Mouse (Mus musculus) liver, embryonic 13.5 days (tissue): ENCODE results near the gene Fcrl6. TPM values are rescaled to one million over a fixed set of nuclear protein-coding genes. Genes with fewer than 3 reads are reported as not detected.
A peak's percentile ranks its signal among the peaks of the same experiment; 100 is the strongest.

Experiments used
- ATAC-seq: fragments of 200-750 bp; cut with Nextera tagmentation; 2 replicates; pipeline ENCODE4 v1.8.0; 2017; ENCODE audit warnings: low read depth, mild to moderate bottlenecking, moderate number of reproducible peaks, moderate library complexity
- DNase-seq: peaks from one replicate; pipeline ENCODE4 v3.0.0; 2022
- H3K27ac ChIP-seq: fragments of 300-500 bp; sonication (generic); 2 replicates; pipeline ENCODE4 v1.5.1; 2015; ENCODE audit warnings: moderate library complexity, mild to moderate bottlenecking, inconsistent platforms
- H3K27me3 ChIP-seq: fragments of 300-500 bp; sonication (generic); 2 replicates; pipeline ENCODE4 v1.6.1; 2015; ENCODE audit warnings: mild to moderate bottlenecking, inconsistent platforms
- H3K36me3 ChIP-seq: fragments of 300-500 bp; sonication (generic); 2 replicates; pipeline ENCODE4 v1.6.1; 2015; ENCODE audit warnings: mild to moderate bottlenecking, inconsistent platforms
- H3K4me1 ChIP-seq: fragments of 300-500 bp; sonication (generic); replicated peaks from 2 replicates; pipeline ENCODE4 v1.6.1; 2015; ENCODE audit warnings: inconsistent platforms
- H3K4me2 ChIP-seq: fragments of 300-500 bp; sonication (generic); 2 replicates; pipeline ENCODE4 v1.6.1; 2015; ENCODE audit warnings: inconsistent platforms, mild to moderate bottlenecking, moderate library complexity
- H3K4me3 ChIP-seq: fragments of 300-500 bp; sonication (generic); replicated peaks from 2 replicates; pipeline ENCODE4 v1.5.1; 2015; ENCODE audit warnings: mild to moderate bottlenecking, inconsistent platforms
- H3K9ac ChIP-seq: fragments of 300-500 bp; sonication (generic); 2 replicates; pipeline ENCODE4 v1.6.1; 2015; ENCODE audit warnings: mild to moderate bottlenecking, inconsistent platforms
- H3K9me3 ChIP-seq: fragments of 300-500 bp; sonication (generic); replicated peaks from 2 replicates; pipeline ENCODE4 v1.6.1; 2016; ENCODE audit warnings: inconsistent platforms
- WGBS: fragments of 180-500 bp; shearing (Covaris S2); methylation state at CpG from one replicate; pipeline ENCODE4 v1.1.7; 2015; ENCODE audit not compliant: insufficient replicate concordance; 5-methylcytosine and 5-hydroxymethylcytosine counted together
- polyA plus RNA-seq: library from polyadenylated mRNA; unstranded; fragments of >200 nt; fragmentation: Nextera tagmentation; extraction: Ambion mirVana; gene quantifications from 2 replicates; pipeline ENCODE4 v1.2.1, GENCODE M21; 2015

The Fcrl6 gene
- polyA plus RNA-seq, 1 experiment from 2014 or later = not detected

DNA sequence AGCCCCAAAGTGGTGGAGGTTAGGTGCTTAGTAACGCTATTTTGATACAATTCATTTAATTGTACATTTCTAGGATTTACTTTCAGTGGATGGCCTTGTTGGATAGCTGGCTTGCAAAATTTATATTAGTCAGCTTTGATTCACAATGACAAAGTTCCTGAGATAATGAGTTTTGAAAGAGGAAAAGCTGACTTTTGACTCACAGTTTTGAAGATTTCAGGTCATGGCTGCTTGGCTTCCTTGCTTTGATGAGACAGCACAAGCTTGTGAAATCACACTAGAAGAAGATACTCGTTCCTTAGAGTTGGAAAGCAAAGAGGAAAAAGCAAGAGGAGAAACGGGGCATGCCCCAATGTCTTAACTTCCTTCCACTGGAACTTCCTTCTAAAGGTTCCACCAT, 36.2 kb downstream of the Fcrl6 start:
- Histone ChIP-seq H3K9me3 (no peaks in the 10 kb centered on the region), H3K27me3 (peaks cover 49% of the 10 kb centered on the region), H3K4me2 (no peak overlapping the region), H3K9ac (no peak overlapping the region), H3K4me1 (0 out of 2 replicates have a peak, but pooled peaks cover 7% of the 10 kb centered on the region), H3K36me3 (no peaks in the 10 kb centered on the region), H3K27ac (no peak overlapping the region), H3K4me3 (no peak overlapping the region)
- 31% methylated on average over 3 of the region's 3 CpGs for WGBS
- DNase-seq = no peak
- ATAC-seq = no peak

- no peak overlapping the region for H3K9ac ChIP-seq
- H3K4me1 ChIP-seq = 0 out of 2 replicates have a peak, but pooled peaks cover 7% of the 10 kb centered on the region
- no peaks in the 10 kb centered on the region for H3K36me3 ChIP-seq
- no peak for DNase-seq
- ATAC-seq = no peak
- peak overlapping the region; percentile 53 for H3K4me3 ChIP-seq
- no peaks in the 10 kb centered on the region for H3K9me3 ChIP-seq
- peak overlapping the region; percentile 70 for H3K4me2 ChIP-seq
- 2% methylated on average over 10 of the region's 10 CpGs for WGBS
- H3K27ac ChIP-seq = no peak overlapping the region
- peaks cover 68% of the 10 kb centered on the region for H3K27me3 ChIP-seq
Measured at GRCm38 (mm10) chr1:172563465-172563828, 38.9 kb downstream of the Fcrl6 start.

DNA sequence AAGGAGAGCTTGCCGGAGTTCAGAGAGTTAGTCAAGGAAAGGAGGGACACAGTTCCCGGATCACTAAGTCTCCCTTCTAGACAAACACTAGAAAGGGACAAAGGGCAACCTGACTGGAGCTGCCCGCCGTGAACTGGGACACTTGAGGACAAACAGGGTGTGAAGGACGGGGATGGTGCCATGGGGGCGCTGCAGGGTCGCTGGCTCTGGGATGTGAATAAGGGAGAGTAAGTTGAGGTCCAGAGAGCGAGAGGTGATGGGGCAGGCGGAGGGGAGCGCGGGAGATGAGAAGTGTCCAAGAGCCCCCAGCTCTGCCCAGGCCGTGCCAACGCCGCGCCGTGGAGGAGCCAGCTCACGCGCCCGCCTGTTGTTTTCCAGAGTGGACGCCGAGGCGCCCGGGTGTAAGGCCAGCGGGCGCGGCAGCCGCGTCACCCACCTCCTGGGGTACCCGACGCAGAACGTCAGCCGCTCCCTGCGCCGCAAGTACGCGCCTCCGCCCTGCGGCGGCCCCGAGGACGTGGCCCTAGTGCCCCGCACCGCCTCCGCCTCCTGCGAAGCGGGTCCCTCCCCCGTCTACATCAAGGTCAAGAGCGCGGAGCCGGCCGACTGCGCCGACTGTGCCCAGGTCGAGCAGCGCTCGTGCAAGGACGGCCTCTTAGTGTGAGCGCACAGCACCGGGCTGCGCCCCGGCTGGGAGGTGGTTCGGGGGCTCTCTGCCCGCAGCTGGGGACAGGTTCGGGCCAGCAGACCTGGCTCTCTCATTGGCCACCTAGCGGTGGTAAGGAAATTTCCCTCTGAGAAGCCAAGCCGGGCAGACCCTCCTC, 39.5 kb downstream of the Fcrl6 start:
- Histone ChIP-seq H3K9me3 (no peaks in the 10 kb centered on the region), H3K4me1 (0 out of 2 replicates have a peak, but pooled peaks cover 7% of the 10 kb centered on the region), H3K27me3 (peaks cover 70% of the 10 kb centered on the region), H3K9ac (no peak overlapping the region), H3K36me3 (no peaks in the 10 kb centered on the region), H3K27ac (no peak overlapping the region), H3K4me3 (peak overlapping the region; percentile 53), H3K4me2 (peak overlapping the region; percentile 70)
- ATAC-seq (peak; percentile 51), DNase-seq (no peak)
- under 1% methylated on average over 65 of the region's 66 CpGs for WGBS

GRCm38 (mm10) chr1:172555638-172556037, 46.7 kb downstream of the Fcrl6 start, which contains the start of gene Vsig8:
Gene Vsig8 (plus strand): TSS chr1:172555938.
- Histone ChIP-seq H3K36me3 (no peaks in the 10 kb centered on the region), H3K27me3 (peaks cover 22% of the 10 kb centered on the region), H3K9ac (no peak within 1 kb of the TSS), H3K4me1 (no peaks in the 10 kb centered on the region), H3K4me2 (no peak within 1 kb of the TSS), H3K27ac (no peak within 1 kb of the TSS), H3K9me3 (no peaks in the 10 kb centered on the region), H3K4me3 (no peak within 1 kb of the TSS)
- DNase-seq (no peak), ATAC-seq (no peak)
- WGBS = 62% methylated on average over 11 of the region's 11 CpGs

GRCm38 (mm10) chr1:172552623-172553022, 49.7 kb downstream of the Fcrl6 start:
- no peaks in the 10 kb centered on the region for H3K9me3 ChIP-seq
- 32% methylated on average over 1 of the region's 1 CpGs for WGBS
- peaks cover 13% of the 10 kb centered on the region; the same call in 1 of the 2 replicates for H3K27me3 ChIP-seq
- H3K36me3 ChIP-seq = no peaks in the 10 kb centered on the region
- no peak overlapping the region for H3K4me3 ChIP-seq
- H3K4me1 ChIP-seq = peaks cover 3% of the 10 kb centered on the region
- H3K9ac ChIP-seq = no peak overlapping the region
- ATAC-seq = no peak
- no peak overlapping the region for H3K27ac ChIP-seq
- no peak for DNase-seq
- H3K4me2 ChIP-seq = no peak overlapping the region

GRCm38 (mm10) chr1:172551009-172551408, 51.3 kb downstream of the Fcrl6 start:
- WGBS = 46% methylated on average over 7 of the region's 7 CpGs
- no peak overlapping the region for H3K4me3 ChIP-seq
- H3K9ac ChIP-seq = no peak overlapping the region
- no peak overlapping the region for H3K4me2 ChIP-seq
- peaks cover 3% of the 10 kb centered on the region for H3K4me1 ChIP-seq
- DNase-seq (no peak), ATAC-seq (no peak)
- H3K27ac ChIP-seq = no peak overlapping the region
- H3K27me3 ChIP-seq = peaks cover 12% of the 10 kb centered on the region; the same call in 1 of the 2 replicates
- H3K9me3 ChIP-seq = no peaks in the 10 kb centered on the region
- H3K36me3 ChIP-seq = no peaks in the 10 kb centered on the region

DNA sequence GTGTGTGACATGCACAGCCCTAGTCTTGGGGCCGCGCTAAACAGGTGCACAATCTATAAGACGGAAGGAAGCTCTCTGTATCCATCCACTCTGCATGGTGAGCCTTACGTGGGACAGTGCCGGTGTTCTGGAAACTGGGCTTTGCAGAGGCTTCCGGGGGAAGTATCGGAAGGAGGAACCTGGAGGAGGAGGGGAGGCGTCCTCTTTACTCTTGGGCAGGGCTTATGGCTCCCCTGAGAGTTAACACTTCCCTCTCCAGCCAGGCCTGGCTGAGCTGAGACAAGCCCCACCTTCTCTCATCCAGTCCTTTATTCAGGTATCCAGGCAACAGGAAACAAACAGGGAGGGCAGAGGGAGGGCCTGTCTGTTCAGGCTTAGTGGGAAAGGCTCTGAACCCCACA, 51.8 kb downstream of the Fcrl6 start:
- H3K9ac ChIP-seq = no peak overlapping the region
- no peak overlapping the region for H3K27ac ChIP-seq
- H3K4me1 ChIP-seq = peaks cover 3% of the 10 kb centered on the region
- under 1% methylated on average over 8 of the region's 8 CpGs for WGBS
- peak; percentile 50 for ATAC-seq
- peaks cover 12% of the 10 kb centered on the region; the same call in 1 of the 2 replicates for H3K27me3 ChIP-seq
- H3K9me3 ChIP-seq = no peaks in the 10 kb centered on the region
- H3K36me3 ChIP-seq = no peaks in the 10 kb centered on the region
- H3K4me2 ChIP-seq = peak overlapping the region; percentile 42
- DNase-seq = no peak
- peak overlapping the region; percentile 33 for H3K4me3 ChIP-seq

GRCm38 (mm10) chr1:172549717-172550116, 52.6 kb downstream of the Fcrl6 start:
- WGBS = 4% methylated on average over 8 of the region's 8 CpGs
- peak overlapping the region; percentile 42 for H3K4me2 ChIP-seq
- H3K27me3 ChIP-seq = peaks cover 12% of the 10 kb centered on the region; the same call in 1 of the 2 replicates
- H3K9ac ChIP-seq = no peak overlapping the region
- H3K27ac ChIP-seq = no peak overlapping the region
- DNase-seq (no peak), ATAC-seq (no peak)
- no peaks in the 10 kb centered on the region for H3K36me3 ChIP-seq
- H3K4me3 ChIP-seq = peak overlapping the region; percentile 33
- H3K4me1 ChIP-seq = peaks cover 3% of the 10 kb centered on the region
- H3K9me3 ChIP-seq = no peaks in the 10 kb centered on the region

GRCm38 (mm10) chr1:172549314-172549713, 53.0 kb downstream of the Fcrl6 start:
- Histone ChIP-seq H3K9me3 (no peaks in the 10 kb centered on the region), H3K27me3 (peaks cover 12% of the 10 kb centered on the region; the same call in 1 of the 2 replicates), H3K4me3 (0 out of 2 replicates have a peak overlapping the region, but pooled peaks have one; percentile 33), H3K4me2 (0 out of 2 replicates have a peak overlapping the region, but pooled peaks have one; percentile 42), H3K27ac (no peak overlapping the region), H3K36me3 (no peaks in the 10 kb centered on the region), H3K9ac (no peak overlapping the region), H3K4me1 (peaks cover 3% of the 10 kb centered on the region)
- ATAC-seq (no peak), DNase-seq (no peak)
- WGBS = 14% methylated on average over 2 of the region's 2 CpGs

DNA sequence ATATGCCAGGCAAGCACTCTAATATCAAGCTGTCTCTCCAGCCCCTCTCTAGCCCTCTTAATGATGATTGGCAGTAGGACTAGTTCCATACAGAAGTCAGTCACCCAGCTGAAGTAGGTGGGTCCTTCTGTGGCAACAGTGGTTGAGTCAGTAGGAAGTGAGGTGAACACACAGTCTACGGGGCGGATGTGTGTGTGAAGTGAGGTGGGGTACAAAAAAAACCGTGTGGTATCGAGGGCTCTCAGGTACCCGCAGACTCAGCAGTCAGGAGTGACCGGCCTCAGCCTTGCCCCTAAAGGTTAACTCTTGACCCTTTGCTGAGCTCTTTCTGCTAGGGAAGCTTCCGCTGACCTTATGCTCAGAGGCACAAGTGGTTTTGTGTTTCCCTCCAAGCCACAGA, 53.9 kb downstream of the Fcrl6 start:
- Histone ChIP-seq H3K36me3 (no peaks in the 10 kb centered on the region), H3K27ac (no peak overlapping the region), H3K27me3 (peaks cover 12% of the 10 kb centered on the region; the same call in 1 of the 2 replicates), H3K9me3 (no peaks in the 10 kb centered on the region), H3K4me2 (no peak overlapping the region), H3K9ac (no peak overlapping the region), H3K4me1 (peaks cover 3% of the 10 kb centered on the region), H3K4me3 (no peak overlapping the region)
- DNase-seq (no peak), ATAC-seq (peak; percentile 26; the same call in 1 of the 2 replicates)
- WGBS = 16% methylated on average over 7 of the region's 7 CpGs
